Mouse (Mus musculus): ENCODE data around the gene Sh3bp2.

Sh3bp2 gene

GRCm38 (mm10) chr5:34525663-34526476 lies at the start of gene Sh3bp2:
Sh3bp2 (plus strand) TSS chr5:34525838.
- DNase-seq, result peak; percentile 86

- DNase-seq, result no peak
These were observed 44.7 kb upstream of the Sh3bp2 start for GRCm38 (mm10) chr5:34480926-34481325.

- no peak for DNase-seq
These were observed 39.9 kb upstream of the Sh3bp2 start for GRCm38 (mm10) chr5:34485731-34486130.

GRCm38 (mm10) chr5:34487320-34488090 lies 38.1 kb upstream of the Sh3bp2 start:
- DNase-seq, result peak; percentile 43

- no peak for DNase-seq
These were observed 36.8 kb upstream of the Sh3bp2 start for GRCm38 (mm10) chr5:34488741-34489417.

GRCm38 (mm10) chr5:34489418-34489787 lies 36.2 kb upstream of the Sh3bp2 start:
- no peak for DNase-seq

GRCm38 (mm10) chr5:34496745-34497144 lies 28.9 kb upstream of the Sh3bp2 start:
- no peak for DNase-seq

- DNase-seq, result no peak
These were observed 24.8 kb upstream of the Sh3bp2 start for GRCm38 (mm10) chr5:34500886-34501285.

- DNase-seq, result no peak
These were observed 24.1 kb upstream of the Sh3bp2 start for GRCm38 (mm10) chr5:34501588-34501987.

- DNase-seq, result no peak
These were observed 23.2 kb upstream of the Sh3bp2 start for GRCm38 (mm10) chr5:34502411-34502810.

- DNase-seq, result no peak
These were observed 22.8 kb upstream of the Sh3bp2 start for GRCm38 (mm10) chr5:34502821-34503220.

GRCm38 (mm10) chr5:34512486-34512885 lies 13.2 kb upstream of the Sh3bp2 start:
- no peak for DNase-seq

GRCm38 (mm10) chr5:34513466-34514217 lies 12.0 kb upstream of the Sh3bp2 start, which contains the start of gene Tnip2:
Tnip2 (minus strand) TSS chr5:34513991.
- DNase-seq, result peak; percentile 95

- DNase-seq, result no peak
These were observed 11.4 kb upstream of the Sh3bp2 start for GRCm38 (mm10) chr5:34514218-34514566.

- no peak for DNase-seq
These were observed 10.5 kb upstream of the Sh3bp2 start for GRCm38 (mm10) chr5:34515096-34515495.

- DNase-seq, result peak; percentile 74
These were observed 7.7 kb upstream of the Sh3bp2 start for GRCm38 (mm10) chr5:34517913-34518312.

- DNase-seq, result no peak
These were observed 6.2 kb upstream of the Sh3bp2 start for GRCm38 (mm10) chr5:34519389-34519910.

GRCm38 (mm10) chr5:34520458-34521209 lies 5.0 kb upstream of the Sh3bp2 start:
- DNase-seq, result no peak

- no peak for DNase-seq
These were observed 4.3 kb upstream of the Sh3bp2 start for GRCm38 (mm10) chr5:34521337-34521736.

- no peak for DNase-seq
These were observed 1.6 kb upstream of the Sh3bp2 start for GRCm38 (mm10) chr5:34523958-34524485.

- no peak for DNase-seq
These were observed 1.1 kb upstream of the Sh3bp2 start for GRCm38 (mm10) chr5:34524511-34524910.

GRCm38 (mm10) chr5:34526477-34526775 lies 788 bp downstream of the Sh3bp2 start:
- no peak for DNase-seq

Measured in right cerebral cortex, adult 18-20 months (tissue).